Mouse (Mus musculus) G1E (cell line): ENCODE measurements around the gene Car1.

Experiments used
- CTCF ChIP-seq: IDR thresholded peaks from 2 replicates; pipeline ENCODE4 v1.5.1; 2012; ENCODE audit warnings: low read depth, low read length, inconsistent platforms, mixed read lengths
- GATA2 ChIP-seq: IDR thresholded peaks from 2 replicates; pipeline ENCODE4 v1.6.1; 2012; ENCODE audit warnings: low read depth, low read length, inconsistent platforms, borderline replicate concordance
- TAL1 ChIP-seq: conservative IDR thresholded peaks from 2 replicates; pipeline ENCODE4 v1.6.1; 2012; ENCODE audit warnings: low read depth, low read length, inconsistent platforms, mixed read lengths

- TF ChIP-seq GATA2 (no peak), CTCF (no peak), TAL1 (no peak)
Observed at GRCm38 (mm10) chr3:14792032-14792431, 16.1 kb downstream of the Car1 start.
